Mouse (Mus musculus): ENCODE data around the gene AC109138.7. TPM values are rescaled to one million over a fixed set of nuclear protein-coding genes. Genes with fewer than 3 reads are reported as not detected.

Gene AC109138.7
- total and polyA plus RNA-seq, 3 experiments, result not detected

DNA sequence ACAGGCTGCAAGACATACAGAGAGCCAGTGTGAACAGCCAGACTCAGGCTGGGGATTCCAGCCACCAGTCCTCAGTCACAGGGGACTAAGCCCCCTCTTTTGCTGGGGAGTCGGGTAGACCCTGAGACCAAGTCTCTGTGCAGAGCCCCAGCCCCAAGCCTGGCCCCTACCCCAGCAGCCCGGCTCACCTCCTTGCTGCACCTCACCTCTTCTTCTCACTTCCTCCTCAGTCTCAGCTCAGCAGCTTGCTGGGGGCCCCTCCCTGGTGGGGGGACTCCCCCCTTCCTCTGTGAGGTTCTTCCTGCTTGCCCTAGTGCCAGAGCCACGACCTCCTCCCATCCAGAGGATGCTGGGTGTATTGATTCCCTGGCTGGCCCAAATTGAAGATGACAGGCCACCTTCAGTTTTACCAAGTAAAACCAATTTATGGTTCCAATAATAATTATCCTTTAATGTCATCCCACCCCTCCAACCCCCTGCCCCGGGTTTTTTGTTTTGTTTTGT, 23.3 kb upstream of the AC109138.7 start, which contains the start of gene Tbc1d10c (continued):
- TF ChIP-seq USF1 (IDR thresholded peaks at IDR 0.05; ENCODE audit: low read depth, low read length) (no peak), MAZ (IDR thresholded peaks at IDR 0.05; ENCODE audit: low read depth, low read length) (peak; percentile 98), KAT2A (IDR thresholded peaks at IDR 0.05; ENCODE audit: insufficient replicate concordance, low read length) (no peak), UBTF (IDR thresholded peaks at IDR 0.05; ENCODE audit: low read depth, low read length) (0 out of 2 replicates have a peak, but pooled peaks have one; percentile 23), JUN (IDR thresholded peaks at IDR 0.05; ENCODE audit: insufficient read depth, low read depth, low read length) (no peak), MAX (IDR thresholded peaks at IDR 0.05; ENCODE audit: low read length) (0 out of 2 replicates have a peak, but pooled peaks have one; percentile 3), E2F4 (IDR thresholded peaks at IDR 0.05; ENCODE audit: insufficient replicate concordance, low read depth, low read length) (no peak), CHD2 (IDR thresholded peaks at IDR 0.05; ENCODE audit: low read length) (peak; percentile 64; the same call in 1 of the 2 replicates)

DNA sequence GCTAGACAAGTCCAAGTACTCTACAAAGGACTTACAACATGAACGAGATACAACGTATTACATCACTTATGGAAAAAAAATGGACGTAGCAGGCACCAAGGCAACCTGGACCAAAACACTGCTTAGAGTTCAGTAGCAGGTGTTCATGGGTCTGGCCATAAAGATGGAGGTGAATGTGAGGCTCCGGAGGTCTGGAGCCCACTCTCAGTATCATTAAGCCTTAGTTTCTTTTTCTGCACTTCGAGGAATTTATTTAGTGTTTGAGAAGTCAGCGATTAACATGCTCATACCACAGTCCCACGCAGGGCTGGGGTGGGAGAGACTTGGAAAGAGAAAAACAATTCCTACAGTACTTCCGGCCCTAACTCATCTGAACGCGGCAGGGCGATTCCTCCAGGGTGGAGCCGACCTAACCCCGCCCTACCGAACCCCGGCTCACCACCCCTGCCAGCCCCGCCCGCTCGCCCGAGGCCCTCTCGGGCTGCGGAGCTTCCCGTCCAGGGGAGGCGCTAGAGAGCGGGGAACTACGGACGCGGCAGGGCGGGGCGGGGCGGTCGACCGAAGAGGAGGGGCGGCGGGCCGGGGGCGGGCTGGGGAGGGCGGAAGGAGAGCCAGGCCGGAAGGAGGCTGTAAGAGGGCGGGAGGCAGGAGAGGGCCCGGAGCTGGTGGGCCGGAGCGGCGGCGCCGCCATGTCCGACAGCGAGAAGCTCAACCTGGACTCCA, 22.5 kb upstream of the AC109138.7 start, which contains the start of gene Ppp1ca:
Gene Ppp1ca (plus strand): TSS at position 538 of the 723 bp plus-strand sequence.
- Histone ChIP-seq H3K4me1 (ENCODE audit: control insufficient read depth in 1 of 2, insufficient read depth in 2 of 2) (peaks cover 21 to 65% of the 10 kb centered on the region in 2 experiments), H3K27ac (ENCODE audit: insufficient read depth, low read depth) (peak within 1 kb of the TSS; percentile 82), H3K4me3 (replicated peaks in 1 of 3; ENCODE audit: low read depth in 2 of 3, low read length in 2 of 3, poor library complexity in 1 of 3) (peak within 1 kb of the TSS; percentile 86 to 89 (median 87)), H3K36me3 (replicated peaks in 1 of 2; ENCODE audit: control insufficient read depth in 1 of 2, insufficient read depth in 1 of 2, low read length in 1 of 2) (peaks cover 46 to 63% of the 10 kb centered on the region in 2 experiments), H3K9ac (ENCODE audit: insufficient read depth, low read depth) (peak within 1 kb of the TSS; percentile 74), H3K27me3 (replicated peaks) (no peaks in the 10 kb centered on the region), H3K79me2 (replicated peaks; ENCODE audit: control insufficient read depth, extremely low read depth, insufficient read depth, poor library complexity, severe bottlenecking) (peaks cover 46% of the 10 kb centered on the region), H3K9me3 (replicated peaks; ENCODE audit: low read length) (no peaks in the 10 kb centered on the region), H3K4me2 (ENCODE audit: insufficient read depth, low read depth, poor library complexity, severe bottlenecking) (peak within 1 kb of the TSS; percentile 70)
- dilution Hi-C loops (cut with MboI; ENCODE audit: extremely low pct_ligation_motif_present, extremely low pct_unique_long_range_greater_than_20kb, low sequenced_read_pairs) (no loop called here), in situ Hi-C loops (cut with MboI; ENCODE audit: low pct_ligation_motif_present, low pct_unique_long_range_greater_than_20kb, low sequenced_read_pairs) (no loop called here)
- peak; percentile 94 for DNase-seq (ENCODE audit: extremely low read depth)
- TF ChIP-seq KAT2A (IDR thresholded peaks at IDR 0.05; ENCODE audit: insufficient replicate concordance, low read length) (0 out of 2 replicates have a peak, but pooled peaks have one; percentile 18), USF2 (conservative IDR thresholded peaks at IDR 0.05; ENCODE audit: low read depth, low read length) (no peak), USF1 (IDR thresholded peaks at IDR 0.05; ENCODE audit: low read depth, low read length) (no peak), MEF2A (IDR thresholded peaks at IDR 0.05; ENCODE audit: borderline replicate concordance, low read depth, low read length) (peak; percentile 47), SMC3 (IDR thresholded peaks at IDR 0.05; ENCODE audit: low read depth, low read length) (peak; percentile 21; the same call in 1 of the 2 replicates), ZNF384 (IDR thresholded peaks at IDR 0.05; ENCODE audit: low read depth, low read length) (peak; percentile 73), BHLHE40 (IDR thresholded peaks at IDR 0.05; ENCODE audit: low read depth, low read length) (peak; percentile 11; the same call in 1 of the 2 replicates), ZMIZ1 (IDR thresholded peaks at IDR 0.05; ENCODE audit: low read depth, low read length) (peak; percentile 56; the same call in 1 of the 2 replicates), PAX5 (IDR thresholded peaks at IDR 0.05; ENCODE audit: low read length) (no peak), RCOR1 (conservative IDR thresholded peaks at IDR 0.05; ENCODE audit: low read depth, low read length) (no peak), NRF1 (IDR thresholded peaks at IDR 0.05; ENCODE audit: low read depth, low read length) (0 out of 2 replicates have a peak, but pooled peaks have one; percentile 24), SIN3A (IDR thresholded peaks at IDR 0.05; ENCODE audit: low read length) (peak; percentile 72; the same call in 1 of the 2 replicates), CHD1 (IDR thresholded peaks at IDR 0.05; ENCODE audit: low read depth, low read length) (no peak), POLR2A (IDR thresholded peaks at IDR 0.05; ENCODE audit: low read depth, low read length) (peak; percentile 87), JUND (conservative IDR thresholded peaks at IDR 0.05; ENCODE audit: low read depth, low read length) (no peak), CHD2 (IDR thresholded peaks at IDR 0.05; ENCODE audit: low read length) (no peak), ETS1 (conservative IDR thresholded peaks at IDR 0.05; ENCODE audit: low read depth, low read length) (no peak), ZC3H11A (IDR thresholded peaks at IDR 0.05; ENCODE audit: low read depth, low read length) (no peak), EP300 (IDR thresholded peaks at IDR 0.05; ENCODE audit: low read length) (peak; percentile 52; the same call in 1 of the 2 replicates), MAFK (IDR thresholded peaks at IDR 0.05; ENCODE audit: insufficient replicate concordance, low read length) (no peak), UBTF (IDR thresholded peaks at IDR 0.05; ENCODE audit: low read depth, low read length) (no peak; the same call in 1 of the 2 replicates), CTCF (conservative IDR thresholded peaks at IDR 0.05 in 1 of 2, IDR thresholded peaks at IDR 0.05 in 1 of 2; ENCODE audit: low read depth in 2 of 2, low read length in 2 of 2) (peak in 1 of 2 experiments; percentile 73; a peak in 2 of 4 replicates), ELF1 (IDR thresholded peaks at IDR 0.05; ENCODE audit: low read depth, low read length) (peak; percentile 80; the same call in 1 of the 2 replicates), GABPA (IDR thresholded peaks at IDR 0.05; ENCODE audit: insufficient replicate concordance, low read depth, low read length) (no peak), MAX (IDR thresholded peaks at IDR 0.05; ENCODE audit: low read length) (peak; percentile 32), RAD21 (IDR thresholded peaks at IDR 0.05; ENCODE audit: low read depth, low read length) (peak; percentile 22), JUN (IDR thresholded peaks at IDR 0.05; ENCODE audit: insufficient read depth, low read depth, low read length) (no peak), MAZ (IDR thresholded peaks at IDR 0.05; ENCODE audit: low read depth, low read length) (peak; percentile 98), MXI1 (IDR thresholded peaks at IDR 0.05; ENCODE audit: low read depth, low read length) (no peak; the same call in 1 of the 2 replicates), IRF4 (IDR thresholded peaks at IDR 0.05; ENCODE audit: low read depth, low read length) (0 out of 2 replicates have a peak, but pooled peaks have one; percentile 7), ZKSCAN1 (IDR thresholded peaks at IDR 0.05; ENCODE audit: borderline replicate concordance, low read depth, low read length) (no peak), TCF12 (IDR thresholded peaks at IDR 0.05; ENCODE audit: low read depth, low read length) (0 out of 2 replicates have a peak, but pooled peaks have one; percentile 34)
